Mouse (Mus musculus) myocyte (in vitro differentiated cells): ENCODE data around the gene Rnf149. TPM values are rescaled to one million over a fixed set of nuclear protein-coding genes. Genes with fewer than 3 reads are reported as not detected.

Experiments used
- H3K27me3 ChIP-seq: one replicate; pipeline ENCODE4 v1.6.1; 2011; ENCODE audit not compliant: control insufficient read depth, insufficient read depth, insufficient read length
- H3K36me3 ChIP-seq: one replicate; pipeline ENCODE4 v1.6.1; 2011; ENCODE audit not compliant: control insufficient read depth, insufficient read depth
- H3K4me2 ChIP-seq: one replicate; pipeline ENCODE4 v1.6.1; 2011; ENCODE audit warnings: low read depth, control low read depth
- H3K4me3 ChIP-seq: one replicate; pipeline ENCODE4 v1.5.1; 2011; ENCODE audit warnings: mild to moderate bottlenecking, control low read depth, moderate library complexity
- H3K79me2 ChIP-seq: one replicate; pipeline ENCODE4 v1.6.1; 2011; ENCODE audit not compliant: control insufficient read depth, insufficient read depth
- H3ac ChIP-seq: one replicate; pipeline ENCODE4 v1.6.1; 2011; ENCODE audit not compliant: control insufficient read depth, insufficient read length
- CEBPB ChIP-seq: IDR thresholded peaks from 2 replicates; pipeline ENCODE4 v1.6.1; 2011; ENCODE audit warnings: mild to moderate bottlenecking, moderate library complexity; ENCODE audit not compliant: poor library complexity, insufficient read depth, severe bottlenecking
- E2F4 ChIP-seq: IDR thresholded peaks from one replicate; pipeline ENCODE4 v1.6.1; 2011; ENCODE audit warnings: mild to moderate bottlenecking, control low read depth, moderate library complexity; ENCODE audit not compliant: insufficient read depth
- MAX ChIP-seq: IDR thresholded peaks from one replicate; pipeline ENCODE4 v1.6.1; 2011; ENCODE audit warnings: low read depth, mild to moderate bottlenecking, control low read depth
- MYOD1 ChIP-seq, 3 experiments: IDR thresholded peaks; one replicate each; pipeline ENCODE4 v1.6.1; 2011; ENCODE audit warnings: control low read depth in 2 of 3, low read depth in 2 of 3, mild to moderate bottlenecking in 2 of 3, moderate library complexity in 1 of 3; ENCODE audit not compliant: insufficient read length in 2 of 3, control insufficient read depth in 1 of 3
- MYOG ChIP-seq, 3 experiments: IDR thresholded peaks; one replicate each; pipeline ENCODE4 v1.6.1; 2011; ENCODE audit warnings: control low read depth in 2 of 3, low read depth in 2 of 3, mild to moderate bottlenecking in 2 of 3; ENCODE audit not compliant: insufficient read length in 2 of 3, control insufficient read depth in 1 of 3, insufficient read depth in 1 of 3
- POLR2A ChIP-seq: IDR thresholded peaks from one replicate; pipeline ENCODE4 v1.6.1; 2011; ENCODE audit warnings: low read depth, mild to moderate bottlenecking, control low read depth, moderate library complexity; ENCODE audit not compliant: insufficient read length
- POLR2AphosphoS2 ChIP-seq: IDR thresholded peaks from one replicate; pipeline ENCODE4 v1.6.1; 2011; ENCODE audit warnings: low read depth, control low read depth; ENCODE audit not compliant: insufficient read length
- REST ChIP-seq: IDR thresholded peaks from one replicate; pipeline ENCODE4 v1.6.1; 2011; ENCODE audit warnings: mild to moderate bottlenecking, control low read depth, moderate library complexity; ENCODE audit not compliant: insufficient read depth, insufficient read length
- SRF ChIP-seq: IDR thresholded peaks from one replicate; pipeline ENCODE4 v1.6.1; 2011; ENCODE audit warnings: low read depth; ENCODE audit not compliant: control insufficient read depth, insufficient read length
- TCF12 ChIP-seq: IDR thresholded peaks from one replicate; pipeline ENCODE4 v1.6.1; 2011; ENCODE audit warnings: mild to moderate bottlenecking, control low read depth; ENCODE audit not compliant: poor library complexity, insufficient read depth, severe bottlenecking
- TCF3 ChIP-seq: IDR thresholded peaks from one replicate; pipeline ENCODE4 v1.6.1; 2011; ENCODE audit warnings: low read depth, control low read depth; ENCODE audit not compliant: insufficient read length
- USF1 ChIP-seq: IDR thresholded peaks from one replicate; pipeline ENCODE4 v1.6.1; 2011; ENCODE audit warnings: low read depth, mild to moderate bottlenecking, control low read depth, moderate library complexity
- polyA plus RNA-seq: library from polyadenylated mRNA; unstranded; fragments of >200 nt; fragmentation: generic; extraction: Trizol; gene quantifications from one replicate; pipeline ENCODE4 v1.2.1, GENCODE M21; 2012; ENCODE audit warnings: missing spikeins

Rnf149 gene
- polyA plus RNA-seq, 1 experiment, result 17.9 TPM

DNA sequence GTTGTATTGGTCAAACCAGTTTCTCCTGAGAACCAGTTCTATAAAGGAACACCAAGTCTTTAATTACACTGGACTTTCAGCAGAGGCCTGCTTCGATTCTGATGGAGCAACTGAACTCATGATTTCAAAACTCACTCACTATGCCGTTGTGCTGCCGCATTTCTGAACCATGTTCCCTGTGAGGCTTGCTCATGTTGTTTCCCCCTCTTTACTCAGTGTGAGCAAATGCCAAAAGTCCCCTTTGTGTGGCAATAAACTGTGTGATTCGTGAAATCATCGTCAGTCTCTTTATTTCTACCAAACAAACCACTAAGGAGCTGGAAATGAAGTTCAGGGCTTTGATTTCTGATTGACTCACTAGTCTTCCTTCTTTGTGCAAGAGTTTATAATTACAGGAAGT lies 1.2 kb upstream of the Rnf149 start:
- Histone ChIP-seq H3ac (no peak overlapping the region), H3K27me3 (peaks cover 14% of the 10 kb centered on the region), H3K79me2 (peaks cover 30% of the 10 kb centered on the region), H3K4me3 (no peak overlapping the region), H3K4me2 (no peak overlapping the region), H3K36me3 (no peaks in the 10 kb centered on the region)
- no peak for TF ChIP-seq SRF

DNA sequence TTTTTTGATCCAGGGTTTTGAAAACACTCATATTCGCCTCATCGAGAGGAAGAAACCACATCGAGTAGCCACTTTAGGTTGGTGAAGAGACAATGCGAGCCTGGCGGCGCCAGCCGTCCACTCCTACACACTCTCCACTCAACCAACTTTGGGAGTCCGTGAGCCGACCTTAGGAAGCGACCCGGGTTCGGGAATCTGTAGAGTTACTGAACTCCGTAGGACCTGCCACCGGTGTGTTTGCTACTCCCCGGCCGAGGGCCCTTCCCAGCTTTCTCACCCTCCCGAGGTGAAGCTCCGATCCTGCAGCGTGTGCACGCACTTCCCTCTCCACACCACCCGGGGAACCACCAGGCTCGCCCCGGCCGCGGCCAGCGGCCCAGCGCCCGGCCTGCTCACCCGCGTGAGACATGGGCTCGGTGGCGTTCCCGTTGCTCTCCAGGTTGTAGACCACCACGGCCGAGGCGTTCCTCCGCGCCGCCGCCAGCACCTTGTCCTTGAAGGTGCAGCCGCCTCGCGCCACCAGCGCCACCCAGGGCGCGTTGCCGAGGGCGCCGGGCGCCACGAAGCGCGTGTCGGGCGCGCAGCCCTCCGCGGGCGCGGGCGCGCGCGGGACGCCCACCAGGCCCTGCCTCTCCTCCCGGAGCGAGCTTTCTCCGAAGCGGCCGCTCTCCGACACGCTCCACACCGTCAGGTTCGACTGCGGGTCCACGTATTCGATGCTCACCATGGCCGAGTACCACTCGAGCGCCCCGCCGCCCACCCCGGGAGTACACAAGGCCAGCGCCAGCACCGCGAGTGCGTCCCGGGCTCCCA lies 568 bp downstream of the Rnf149 start:
- peak overlapping the region; percentile 80 for H3K4me2 ChIP-seq
- TF ChIP-seq CEBPB, result no peak
- TF ChIP-seq USF1, result no peak
- TF ChIP-seq E2F4, result no peak
- TF ChIP-seq MAX, result no peak
- TF ChIP-seq TCF3, result no peak
- no peak for TF ChIP-seq REST
- no peak for TF ChIP-seq SRF
- peak in 1 of 3 experiments; percentile 11 for TF ChIP-seq MYOD1 (IDR thresholded peaks at IDR 0.05; ENCODE audit: control insufficient read depth in 1 of 3, insufficient read length in 2 of 3, low read depth in 2 of 3)
- TF ChIP-seq POLR2AphosphoS2, result no peak
- peak in 1 of 3 experiments; percentile 3 for TF ChIP-seq MYOG (IDR thresholded peaks at IDR 0.05; ENCODE audit: control insufficient read depth in 1 of 3, insufficient read depth in 1 of 3, insufficient read length in 2 of 3, low read depth in 2 of 3)
- no peak for TF ChIP-seq TCF12
- H3ac ChIP-seq, result peak overlapping the region; percentile 92
- H3K36me3 ChIP-seq, result no peaks in the 10 kb centered on the region
- no peaks in the 10 kb centered on the region for H3K27me3 ChIP-seq
- H3K4me3 ChIP-seq, result peak overlapping the region; percentile 78
- peaks cover 43% of the 10 kb centered on the region for H3K79me2 ChIP-seq

DNA sequence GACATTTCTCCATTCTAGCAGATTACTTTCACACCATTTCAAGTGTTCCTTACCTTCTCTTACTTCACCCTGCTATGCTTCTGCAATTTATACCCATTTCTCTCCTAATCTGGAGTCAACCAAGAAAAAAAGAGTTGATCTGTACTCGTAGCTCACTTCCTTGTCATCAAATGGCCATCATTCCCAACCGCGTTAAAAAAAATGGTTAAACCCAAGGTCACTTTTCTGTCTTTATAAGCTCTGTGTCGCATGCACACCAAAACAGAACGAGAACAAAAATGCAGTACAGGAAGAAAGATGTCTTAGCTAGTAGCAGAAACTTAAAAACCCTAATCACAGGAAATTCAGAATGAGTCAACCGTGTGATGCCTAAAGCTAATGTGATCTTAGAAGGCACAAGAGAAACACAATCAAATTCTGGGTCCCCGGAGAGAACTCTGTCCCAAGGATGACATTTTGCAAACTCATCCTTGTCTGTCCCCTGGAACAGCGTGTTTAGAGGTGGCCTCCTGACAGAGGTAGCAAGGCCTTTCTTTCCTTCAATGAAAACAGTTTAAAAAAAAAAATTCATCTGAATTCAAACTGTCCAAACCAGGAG lies 1.3 kb downstream of the Rnf149 start:
- Histone ChIP-seq H3K79me2 (peaks cover 51% of the 10 kb centered on the region), H3K27me3 (no peaks in the 10 kb centered on the region), H3K4me3 (peak overlapping the region; percentile 78), H3ac (peak overlapping the region; percentile 92), H3K36me3 (no peaks in the 10 kb centered on the region), H3K4me2 (peak overlapping the region; percentile 80)
- TF ChIP-seq E2F4 (no peak), POLR2AphosphoS2 (no peak), MYOG (IDR thresholded peaks at IDR 0.05; ENCODE audit: control insufficient read depth in 1 of 3, insufficient read depth in 1 of 3, insufficient read length in 2 of 3, low read depth in 2 of 3) (no peak), USF1 (no peak), SRF (no peak), MAX (no peak), MYOD1 (IDR thresholded peaks at IDR 0.05; ENCODE audit: control insufficient read depth in 1 of 3, insufficient read length in 2 of 3, low read depth in 2 of 3) (no peak)

DNA sequence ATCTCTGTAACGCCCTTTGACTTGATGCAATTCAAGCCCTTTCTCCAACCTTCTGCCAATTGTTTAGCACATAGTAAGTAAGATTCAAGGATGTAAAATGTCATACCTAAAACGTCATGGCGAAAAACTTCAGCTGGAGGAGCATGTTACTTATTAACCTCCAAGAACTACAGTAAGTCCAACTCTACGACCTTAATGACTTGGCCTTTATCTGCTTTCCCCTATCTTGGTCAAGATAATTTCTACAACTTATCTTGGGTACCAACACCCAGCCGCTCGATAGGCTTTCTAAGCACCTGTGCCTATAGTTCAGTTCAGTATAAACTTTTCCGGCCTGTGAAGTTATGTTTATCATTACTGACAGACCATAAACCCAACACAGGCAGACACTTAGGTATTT lies 3.3 kb downstream of the Rnf149 start:
- H3K4me3 ChIP-seq, result no peak overlapping the region
- no peak for TF ChIP-seq POLR2A
- no peak for TF ChIP-seq MYOG (IDR thresholded peaks at IDR 0.05; ENCODE audit: control insufficient read depth in 1 of 3, insufficient read depth in 1 of 3, insufficient read length in 2 of 3, low read depth in 2 of 3)
- TF ChIP-seq REST, result no peak
- no peak for TF ChIP-seq USF1
- no peak for TF ChIP-seq POLR2AphosphoS2
- TF ChIP-seq SRF, result no peak
- TF ChIP-seq MAX, result no peak
- TF ChIP-seq E2F4, result no peak
- no peak for TF ChIP-seq TCF12
- no peak for TF ChIP-seq TCF3
- no peak for TF ChIP-seq MYOD1 (IDR thresholded peaks at IDR 0.05; ENCODE audit: control insufficient read depth in 1 of 3, insufficient read length in 2 of 3, low read depth in 2 of 3)
- no peak for TF ChIP-seq CEBPB

DNA sequence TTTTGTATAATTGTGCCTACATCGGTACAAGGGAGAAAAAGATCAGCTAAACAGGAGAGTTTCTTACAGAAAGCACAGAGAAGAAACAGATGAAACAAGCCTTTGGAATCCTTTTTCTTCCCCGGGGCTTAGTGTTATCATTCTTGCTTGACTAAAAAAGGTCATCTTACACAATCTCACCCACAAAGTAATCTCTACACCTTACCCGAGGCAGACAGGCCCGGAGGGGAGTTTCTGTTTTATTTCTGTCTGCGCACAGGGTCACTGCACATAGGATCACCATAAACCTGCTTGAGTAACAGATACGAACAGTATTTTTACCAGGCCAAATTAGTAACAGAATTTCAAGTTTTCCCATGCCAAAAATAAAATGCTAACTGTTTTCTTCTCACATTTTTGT lies 5.6 kb downstream of the Rnf149 start:
- no peak overlapping the region for H3K4me3 ChIP-seq
- peaks cover 92% of the 10 kb centered on the region for H3K79me2 ChIP-seq
- H3ac ChIP-seq, result no peak overlapping the region
- peaks cover 8% of the 10 kb centered on the region for H3K36me3 ChIP-seq
- H3K27me3 ChIP-seq, result no peaks in the 10 kb centered on the region
- H3K4me2 ChIP-seq, result no peak overlapping the region
- TF ChIP-seq MYOG (IDR thresholded peaks at IDR 0.05; ENCODE audit: control insufficient read depth in 1 of 3, insufficient read depth in 1 of 3, insufficient read length in 2 of 3, low read depth in 2 of 3), result no peak

More for the DNA sequence above, 3.3 kb downstream of the Rnf149 start:
- Histone ChIP-seq H3K79me2 (peaks cover 70% of the 10 kb centered on the region), H3K27me3 (no peaks in the 10 kb centered on the region), H3K36me3 (peaks cover 8% of the 10 kb centered on the region), H3ac (no peak overlapping the region), H3K4me2 (peak overlapping the region; percentile 8)
